Mouse (Mus musculus) layer of hippocampus, adult 11-12 months (tissue): ENCODE results near the gene C1ql2.

ENCODE experiments used
- DNase-seq: peaks from one replicate; pipeline ENCODE4 v3.0.0; 2022; ENCODE audit warnings: low spot score

Gene C1ql2

DNA sequence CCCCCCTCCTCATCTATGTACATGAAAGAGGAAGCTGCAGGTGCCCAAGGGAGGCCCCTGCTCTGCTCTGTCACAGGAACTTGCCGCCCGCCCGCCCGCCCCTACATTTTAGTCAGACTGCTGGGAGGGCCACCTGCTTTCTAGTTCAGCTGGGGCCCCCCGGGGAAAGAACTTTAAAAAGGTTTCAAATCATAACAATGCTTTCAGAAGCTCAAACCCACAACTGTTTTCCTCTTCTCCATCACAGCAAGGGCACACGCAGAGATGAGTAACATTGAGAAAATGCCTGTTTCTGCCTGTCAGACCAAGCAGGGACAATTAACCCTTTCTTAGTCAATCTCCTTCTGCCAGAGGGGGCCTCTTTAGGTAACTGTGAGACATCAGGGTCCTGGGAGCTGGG lies 49.4 kb downstream of the C1ql2 start:
- no peak for DNase-seq

DNA sequence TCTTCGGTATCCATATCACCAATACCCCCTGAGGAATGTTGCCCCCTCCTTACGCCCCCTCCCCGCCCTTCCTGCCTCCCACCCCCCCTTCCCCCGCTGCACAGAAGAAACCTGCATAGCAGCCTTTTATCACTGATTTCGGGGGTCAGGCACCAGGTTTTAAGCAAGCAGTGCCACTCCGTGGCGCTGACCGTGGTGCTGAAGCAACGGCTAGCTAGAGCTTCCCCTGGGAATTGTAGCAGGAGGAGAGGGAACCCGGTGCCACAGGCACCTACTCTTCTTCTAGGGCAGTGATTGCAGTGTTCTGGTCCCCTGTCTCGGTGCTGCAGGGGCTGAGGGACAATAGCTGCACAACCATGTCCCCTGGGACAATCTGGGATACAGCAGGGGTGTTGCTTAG lies 50.0 kb downstream of the C1ql2 start:
- DNase-seq, result no peak
